Mouse (Mus musculus) heart, embryonic 16.5 days (tissue): ENCODE data around the gene Cipc. TPM values are rescaled to one million over a fixed set of nuclear protein-coding genes. Genes with fewer than 3 reads are reported as not detected.

Experiments used
- ATAC-seq: fragments of 200-750 bp; cut with Nextera tagmentation; replicated peaks from 2 replicates; pipeline ENCODE4 v1.8.0; 2017; ENCODE audit warnings: moderate number of reproducible peaks; ENCODE audit not compliant: insufficient read depth, low FRiP score; ENCODE audit errors: extremely low read depth
- H3K27ac ChIP-seq: fragments of 300-500 bp; sonication (generic); 2 replicates; pipeline ENCODE4 v1.5.1; 2014; ENCODE audit warnings: mild to moderate bottlenecking, low read length, control low read depth, moderate library complexity
- H3K27me3 ChIP-seq: fragments of 300-500 bp; sonication (generic); 2 replicates; pipeline ENCODE4 v1.6.1; 2014; ENCODE audit warnings: low read length, mixed read lengths; ENCODE audit not compliant: control insufficient read depth, insufficient read depth
- H3K36me3 ChIP-seq: fragments of 300-500 bp; sonication (generic); 2 replicates; pipeline ENCODE4 v1.6.1; 2014; ENCODE audit not compliant: control insufficient read depth, insufficient read depth
- H3K4me1 ChIP-seq: fragments of 300-500 bp; sonication (generic); 2 replicates; pipeline ENCODE4 v1.6.1; 2014; ENCODE audit warnings: low read length, mixed read lengths; ENCODE audit not compliant: control insufficient read depth, insufficient read depth
- H3K4me2 ChIP-seq: fragments of 300-500 bp; sonication (generic); 2 replicates; pipeline ENCODE4 v1.6.1; 2014; ENCODE audit warnings: low read depth, mild to moderate bottlenecking, control low read depth, low read length
- H3K4me3 ChIP-seq: fragments of 300-500 bp; sonication (generic); 2 replicates; pipeline ENCODE4 v1.5.1; 2014; ENCODE audit warnings: mild to moderate bottlenecking, control low read depth, low read length
- H3K9ac ChIP-seq: fragments of 300-500 bp; sonication (generic); 2 replicates; pipeline ENCODE4 v1.6.1; 2014; ENCODE audit warnings: low read length, control low read depth
- H3K9me3 ChIP-seq: fragments of 300-500 bp; sonication (generic); replicated peaks from 2 replicates; pipeline ENCODE4 v1.6.1; 2016; ENCODE audit warnings: low read length; ENCODE audit not compliant: control insufficient read depth
- WGBS: fragments of 180-500 bp; shearing (Covaris S2); extraction: QIAGEN DNeasy Blood & Tissue Kit; methylation state at CpG from one replicate; pipeline ENCODE4 v1.1.7; 2014; 5-methylcytosine and 5-hydroxymethylcytosine counted together
- polyA plus RNA-seq: library from polyadenylated mRNA; unstranded; fragments of >200 nt; fragmentation: Nextera tagmentation; extraction: Ambion mirVana; gene quantifications from 2 replicates; pipeline ENCODE4 v1.2.1, GENCODE M21; 2015

Cipc gene
- polyA plus RNA-seq, 1 experiment from 2014 or later: 25.9 TPM

DNA sequence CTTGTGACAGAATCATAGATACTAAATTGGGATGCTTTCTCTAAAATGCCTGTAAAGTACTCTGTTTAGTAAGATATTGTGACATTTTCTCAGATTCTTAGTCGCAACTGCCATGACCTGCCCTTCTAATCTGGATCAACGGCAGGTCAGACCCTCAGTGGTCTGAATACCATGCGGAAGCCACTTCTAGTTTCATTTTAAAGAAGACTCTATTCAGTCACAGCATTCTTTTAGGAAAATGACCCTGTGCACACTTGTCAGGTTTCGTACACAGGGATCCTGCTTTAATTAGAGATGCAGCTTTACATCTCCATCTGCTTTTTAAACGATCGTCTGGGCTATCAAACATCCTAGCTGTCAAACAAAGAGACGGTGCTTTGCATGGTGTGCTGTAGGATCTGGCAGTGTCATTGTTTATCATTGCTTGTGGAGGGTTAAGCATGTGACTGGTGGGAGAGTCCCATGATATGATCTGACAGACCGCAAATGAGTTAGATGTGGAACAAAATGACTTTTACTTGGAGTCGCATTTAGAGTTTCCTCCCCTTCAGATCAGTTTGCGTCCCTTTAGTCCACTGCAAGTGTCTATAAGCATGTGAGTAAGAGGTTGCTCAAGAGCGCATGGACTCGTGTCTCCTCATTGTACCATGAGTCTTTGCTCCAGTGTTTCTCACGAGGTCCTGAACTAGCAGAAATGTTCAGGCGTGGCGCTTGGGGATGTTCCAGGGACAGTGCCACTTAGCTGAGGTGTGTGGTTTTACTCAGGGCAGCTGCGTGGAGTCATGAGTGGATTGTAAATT is 3.5 kb downstream of the Cipc start:
- no peaks in the 10 kb centered on the region for H3K9me3 ChIP-seq
- no peak for ATAC-seq
- peak overlapping the region; percentile 36 for H3K4me2 ChIP-seq
- peak overlapping the region; percentile 12; the same call in 1 of the 2 replicates for H3K9ac ChIP-seq
- peaks cover 29% of the 10 kb centered on the region for H3K4me1 ChIP-seq
- no peaks in the 10 kb centered on the region for H3K27me3 ChIP-seq
- H3K4me3 ChIP-seq: no peak overlapping the region; the same call in 1 of the 2 replicates
- peaks cover 13% of the 10 kb centered on the region for H3K36me3 ChIP-seq
- WGBS: 67% methylated on average over 16 of the region's 16 CpGs
- H3K27ac ChIP-seq: peak overlapping the region; percentile 9; the same call in 1 of the 2 replicates

DNA sequence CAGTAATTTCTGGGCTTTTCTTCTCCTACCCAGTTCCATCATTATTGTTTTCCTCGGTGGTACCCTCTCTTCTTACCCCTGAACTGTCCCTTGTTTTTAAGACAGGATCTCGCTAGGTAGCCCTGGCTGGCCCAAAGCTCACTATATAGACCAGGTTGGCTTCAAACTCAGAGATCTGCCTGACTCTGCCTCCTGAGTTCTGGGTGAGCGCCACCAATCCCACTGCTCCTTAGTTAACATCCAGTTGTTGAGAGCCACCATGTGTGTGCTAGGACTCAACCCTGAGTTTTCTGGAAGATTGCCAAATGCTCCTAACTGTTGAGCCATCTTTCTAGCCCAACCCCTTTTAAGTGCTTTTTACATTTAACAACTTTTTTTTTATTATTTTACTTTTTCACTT is 4.1 kb downstream of the Cipc start:
- Histone ChIP-seq H3K36me3 (peaks cover 16% of the 10 kb centered on the region), H3K9me3 (no peaks in the 10 kb centered on the region), H3K4me3 (no peak overlapping the region), H3K4me2 (no peak overlapping the region), H3K27me3 (no peaks in the 10 kb centered on the region), H3K4me1 (peaks cover 31% of the 10 kb centered on the region), H3K9ac (no peak overlapping the region), H3K27ac (no peak overlapping the region)
- no peak for ATAC-seq
- 97% methylated on average over 3 of the region's 3 CpGs for WGBS

DNA sequence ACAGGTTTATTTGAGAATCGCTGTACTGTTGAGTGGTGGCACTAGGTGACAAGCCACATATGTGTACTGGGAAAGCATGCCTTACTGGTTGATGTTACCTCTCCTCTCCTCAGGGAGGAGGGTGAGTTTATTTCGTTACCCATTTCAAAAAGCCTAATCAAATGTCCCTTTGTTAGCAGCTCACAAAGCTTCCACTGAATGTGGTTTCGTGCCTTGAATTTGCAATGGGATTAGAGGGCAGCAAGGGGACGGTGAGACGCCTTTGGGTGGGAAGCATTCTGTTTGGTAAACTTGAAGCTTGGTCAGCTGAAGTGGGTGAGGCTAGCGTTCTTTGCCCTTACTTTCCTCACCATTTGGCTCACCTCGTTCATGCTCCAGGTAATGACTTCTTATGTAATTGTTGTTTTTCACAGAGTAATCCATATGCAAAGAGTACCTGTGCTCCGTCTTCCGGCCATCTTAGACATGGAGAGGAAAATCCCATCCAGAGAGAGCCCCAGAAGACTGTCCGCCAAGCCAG is 5.5 kb downstream of the Cipc start:
- peaks cover 23% of the 10 kb centered on the region for H3K36me3 ChIP-seq
- no peak overlapping the region for H3K9ac ChIP-seq
- H3K9me3 ChIP-seq: no peaks in the 10 kb centered on the region
- H3K4me1 ChIP-seq: peaks cover 30% of the 10 kb centered on the region
- WGBS: 89% methylated on average over 10 of the region's 10 CpGs
- H3K27me3 ChIP-seq: no peaks in the 10 kb centered on the region
- ATAC-seq: no peak
- no peak overlapping the region for H3K27ac ChIP-seq
- no peak overlapping the region for H3K4me2 ChIP-seq
- H3K4me3 ChIP-seq: no peak overlapping the region

DNA sequence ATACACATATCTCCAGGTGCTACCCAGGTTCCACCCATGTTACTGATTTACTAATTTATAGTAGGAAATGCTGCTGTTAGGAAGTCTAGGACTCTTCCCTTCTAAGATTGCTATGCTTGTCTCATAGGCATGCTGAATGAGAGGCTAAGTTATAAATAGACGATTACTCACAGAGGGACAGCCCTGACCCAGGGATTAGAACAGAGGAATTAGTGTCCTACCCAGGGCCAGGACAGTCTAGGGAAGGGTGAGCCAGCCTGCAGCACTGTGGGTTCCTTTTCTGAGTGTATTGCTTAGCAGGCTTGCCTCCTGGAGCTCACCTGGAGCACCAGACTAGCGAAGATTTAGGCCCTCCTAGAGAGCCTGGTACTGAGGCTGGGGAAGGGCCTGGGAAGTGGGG is 9.1 kb downstream of the Cipc start:
- Histone ChIP-seq H3K27me3 (no peaks in the 10 kb centered on the region), H3K27ac (peak overlapping the region; percentile 83), H3K9ac (peak overlapping the region; percentile 1; the same call in 1 of the 2 replicates), H3K4me3 (no peak overlapping the region), H3K4me2 (no peak overlapping the region), H3K9me3 (no peaks in the 10 kb centered on the region), H3K4me1 (peaks cover 7% of the 10 kb centered on the region), H3K36me3 (peaks cover 46% of the 10 kb centered on the region)
- peak; percentile 89 for ATAC-seq
- WGBS: 63% methylated on average over 2 of the region's 2 CpGs

DNA sequence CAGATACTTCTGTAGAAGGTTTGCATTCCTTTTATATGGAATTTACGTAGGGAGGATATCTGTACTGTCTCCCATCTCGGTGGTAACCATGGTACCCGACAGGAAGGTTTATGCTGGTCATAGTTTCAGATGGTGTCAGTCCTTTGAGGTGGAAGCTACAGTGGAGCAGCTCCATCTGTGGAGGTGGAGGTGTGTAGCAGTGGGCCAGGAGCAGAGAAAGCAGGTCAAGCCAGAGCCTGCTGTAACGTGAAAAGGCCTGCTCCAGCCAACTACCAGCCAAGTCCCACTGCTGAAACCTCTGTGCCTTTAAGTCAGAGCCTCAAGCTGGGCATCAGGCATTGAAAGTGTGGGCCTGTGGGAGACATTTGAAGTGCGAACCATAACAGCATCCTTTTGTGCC is 11.7 kb downstream of the Cipc start:
- Histone ChIP-seq H3K27ac (no peak overlapping the region), H3K36me3 (peaks cover 70% of the 10 kb centered on the region), H3K4me2 (no peak overlapping the region), H3K9ac (no peak overlapping the region), H3K4me3 (no peak overlapping the region), H3K27me3 (no peaks in the 10 kb centered on the region), H3K4me1 (peaks cover 7% of the 10 kb centered on the region), H3K9me3 (no peaks in the 10 kb centered on the region)
- ATAC-seq: no peak
- WGBS: 84% methylated on average over 5 of the region's 5 CpGs

DNA sequence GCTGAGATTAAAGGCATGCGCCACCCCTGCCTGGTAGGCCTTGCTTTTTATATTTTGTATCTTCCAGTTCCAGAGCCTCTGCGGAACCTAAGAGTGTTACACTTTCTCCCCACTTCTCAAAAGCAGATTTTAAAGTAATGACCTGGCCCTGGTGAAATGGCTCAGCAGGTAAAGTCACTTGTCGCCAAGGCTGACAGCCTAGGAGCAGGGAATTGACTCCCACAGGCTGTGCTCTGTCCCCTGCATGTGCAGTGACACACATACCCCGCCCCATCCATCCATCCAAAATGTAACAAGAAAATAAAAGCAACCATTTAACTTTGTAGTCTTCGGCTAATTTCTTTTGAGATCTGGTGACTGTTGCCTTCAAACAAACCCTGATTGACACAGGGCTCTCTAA is 12.8 kb downstream of the Cipc start:
- no peak for ATAC-seq
- Histone ChIP-seq H3K4me2 (no peak overlapping the region), H3K36me3 (peaks cover 69% of the 10 kb centered on the region), H3K27me3 (no peaks in the 10 kb centered on the region), H3K4me3 (no peak overlapping the region), H3K27ac (no peak overlapping the region), H3K4me1 (peaks cover 7% of the 10 kb centered on the region), H3K9me3 (no peaks in the 10 kb centered on the region), H3K9ac (no peak overlapping the region)
- WGBS: 97% methylated on average over 5 of the region's 5 CpGs

DNA sequence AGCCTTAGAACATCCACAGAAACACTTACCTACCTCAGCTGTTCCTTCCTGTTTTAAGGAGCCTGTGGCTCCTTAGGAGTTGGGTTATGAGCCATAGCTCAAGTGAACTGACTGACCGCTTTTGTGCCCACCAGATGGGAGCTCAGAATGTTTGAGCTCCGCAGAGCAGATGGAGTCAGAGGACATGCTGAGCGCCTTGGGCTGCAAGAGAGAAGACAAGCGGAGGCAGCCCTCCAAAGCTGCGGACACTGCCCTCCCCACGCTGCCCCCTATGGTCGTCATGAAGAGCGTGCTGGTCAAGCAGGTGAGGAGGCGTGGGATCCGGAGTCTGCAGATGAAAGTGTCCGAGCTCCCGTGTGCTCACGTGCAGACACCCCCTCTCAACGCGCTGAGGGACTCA is 13.3 kb downstream of the Cipc start:
- H3K9ac ChIP-seq: no peak overlapping the region
- no peaks in the 10 kb centered on the region for H3K27me3 ChIP-seq
- no peak overlapping the region for H3K27ac ChIP-seq
- WGBS: 86% methylated on average over 15 of the region's 15 CpGs
- H3K36me3 ChIP-seq: peaks cover 68% of the 10 kb centered on the region
- peaks cover 7% of the 10 kb centered on the region for H3K4me1 ChIP-seq
- H3K4me3 ChIP-seq: no peak overlapping the region
- no peak overlapping the region for H3K4me2 ChIP-seq
- no peaks in the 10 kb centered on the region for H3K9me3 ChIP-seq
- no peak for ATAC-seq

DNA sequence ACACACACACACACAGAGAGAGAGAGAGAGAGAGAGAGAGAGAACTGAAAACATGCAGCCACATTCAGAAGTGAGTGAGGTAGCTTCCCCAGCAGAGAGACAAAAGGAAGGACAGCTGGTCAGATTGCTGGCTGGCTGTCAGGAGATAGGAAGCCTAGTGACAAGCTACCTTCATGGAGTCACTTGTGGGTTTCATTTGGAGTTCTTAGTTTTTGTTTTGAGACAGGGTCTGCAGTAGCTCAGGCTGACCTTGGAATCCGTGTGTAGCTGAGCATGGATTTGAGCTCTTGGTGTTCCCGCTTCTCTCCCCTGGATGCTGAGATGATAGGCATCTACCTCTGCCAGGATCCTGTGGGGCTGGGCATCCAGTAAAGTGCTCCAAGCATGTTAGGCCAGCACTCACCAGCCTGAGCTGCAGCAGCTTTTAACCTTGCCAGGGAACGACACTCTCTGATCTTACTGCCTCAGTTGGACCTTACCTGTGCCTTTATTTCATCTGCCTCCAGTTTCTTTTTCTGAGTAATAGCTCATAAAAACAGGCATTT is 14.0 kb downstream of the Cipc start:
- 93% methylated on average over 3 of the region's 3 CpGs for WGBS
- H3K4me3 ChIP-seq: no peak overlapping the region
- no peaks in the 10 kb centered on the region for H3K27me3 ChIP-seq
- no peak for ATAC-seq
- peaks cover 62% of the 10 kb centered on the region for H3K36me3 ChIP-seq
- H3K4me2 ChIP-seq: no peak overlapping the region
- no peak overlapping the region for H3K27ac ChIP-seq
- no peaks in the 10 kb centered on the region for H3K9me3 ChIP-seq
- H3K4me1 ChIP-seq: peaks cover 3% of the 10 kb centered on the region; the same call in 1 of the 2 replicates
- H3K9ac ChIP-seq: no peak overlapping the region

DNA sequence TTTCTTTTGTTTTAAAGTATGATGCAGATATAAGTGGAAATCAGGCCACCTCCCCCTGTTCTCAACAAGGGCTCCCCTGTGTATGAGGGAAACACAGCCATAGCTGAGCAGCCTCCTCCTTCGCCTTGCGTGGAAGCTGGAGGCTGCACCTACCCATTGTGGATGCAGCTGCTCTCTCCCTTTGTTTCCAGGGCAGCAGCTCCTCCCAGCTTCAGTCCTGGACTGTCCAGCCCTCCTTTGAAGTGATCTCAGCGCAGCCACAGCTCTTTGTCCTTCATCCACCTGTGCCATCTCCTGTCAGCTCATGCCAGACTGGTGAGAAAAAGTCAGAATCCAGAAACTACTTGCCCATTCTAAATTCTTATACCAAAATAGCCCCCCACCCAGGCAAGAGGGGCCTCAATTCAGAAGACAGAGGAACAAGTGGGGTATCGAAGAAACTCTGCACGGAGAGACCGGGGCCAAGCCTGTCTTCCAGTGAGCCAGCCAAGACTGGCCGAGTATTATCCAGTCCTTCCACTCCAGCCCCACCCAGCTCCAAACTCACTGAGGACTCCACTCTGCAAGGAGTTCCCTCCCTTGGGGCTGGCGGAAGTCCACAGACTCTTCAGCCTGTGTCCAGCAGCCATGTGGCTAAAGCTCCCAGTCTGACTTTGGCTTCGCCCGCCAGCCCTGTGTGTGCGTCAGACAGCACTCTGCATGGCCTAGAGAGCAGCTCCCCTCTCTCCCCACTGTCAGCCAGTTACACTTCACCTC is 14.9 kb downstream of the Cipc start:
- peaks cover 58% of the 10 kb centered on the region for H3K36me3 ChIP-seq
- no peak overlapping the region for H3K27ac ChIP-seq
- H3K9me3 ChIP-seq: no peaks in the 10 kb centered on the region
- WGBS: 86% methylated on average over 11 of the region's 11 CpGs
- H3K4me2 ChIP-seq: no peak overlapping the region
- no peak overlapping the region for H3K9ac ChIP-seq
- no peaks in the 10 kb centered on the region for H3K4me1 ChIP-seq
- no peak overlapping the region for H3K4me3 ChIP-seq
- ATAC-seq: no peak
- no peaks in the 10 kb centered on the region for H3K27me3 ChIP-seq
